Mouse (Mus musculus): ENCODE data around the gene Xndc1. TPM values are rescaled to one million over a fixed set of nuclear protein-coding genes. Genes with fewer than 3 reads are reported as not detected.

The Xndc1 gene
- polyA plus RNA-seq, 1 experiment from 2014 or later: 41.2 TPM

DNA sequence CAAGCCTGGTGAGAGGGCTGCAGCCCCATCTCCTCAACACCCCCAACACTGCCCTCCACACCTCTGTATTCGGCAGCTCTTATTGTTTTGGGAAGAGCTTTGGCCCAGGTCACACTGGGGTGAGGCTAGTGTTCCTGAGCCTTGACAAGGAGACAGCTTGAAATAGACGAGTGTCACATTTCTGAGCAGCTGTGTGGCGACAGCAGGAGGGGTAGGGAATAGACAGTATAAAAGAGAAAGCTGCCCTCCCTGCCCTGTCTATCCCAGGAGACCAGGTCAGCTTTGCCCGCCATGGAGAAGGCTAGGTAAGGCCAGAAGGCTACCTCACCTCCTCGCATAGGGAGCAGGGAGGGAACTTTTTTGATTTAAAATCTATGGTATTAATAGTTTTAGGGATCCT is 36.2 kb downstream of the Xndc1 start, which contains the start of gene Art1:
TSS of gene Art1 (plus strand) at position 257 of the 400 bp plus-strand sequence.
- H3K36me3 ChIP-seq (ENCODE audit: control insufficient read depth, insufficient read depth): no peaks in the 10 kb centered on the region

DNA sequence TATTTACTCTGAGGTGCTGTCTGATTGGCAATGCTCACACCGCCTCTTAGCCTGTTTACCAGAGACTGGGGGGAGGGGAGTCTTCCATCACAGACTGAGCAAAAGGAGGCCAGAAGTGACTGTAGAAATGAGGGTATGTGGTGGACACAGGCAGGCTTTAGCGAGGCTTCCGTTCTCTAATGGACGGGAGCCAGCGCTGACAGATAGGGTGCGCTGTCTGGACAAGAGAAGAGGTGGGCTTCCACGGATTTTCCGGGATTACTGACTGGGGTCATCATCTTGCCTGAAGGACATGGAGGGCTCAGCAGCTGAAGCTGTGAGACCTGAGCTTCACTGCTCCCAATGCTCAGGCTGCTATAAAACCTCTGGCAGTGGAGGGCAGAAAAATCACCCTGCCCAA is 36.9 kb downstream of the Xndc1 start:
- H3K9me3 ChIP-seq (ENCODE audit: control insufficient read depth, low read length): no peaks in the 10 kb centered on the region
- ATAC-seq: no peak
- 42% methylated on average over 8 of the region's 8 CpGs for WGBS

More for the DNA sequence above, 36.2 kb downstream of the Xndc1 start, which contains the start of gene Art1:
- Histone ChIP-seq H3K4me2 (ENCODE audit: low read length) (no peak within 1 kb of the TSS), H3K27ac (ENCODE audit: low read length) (no peak within 1 kb of the TSS), H3K9me3 (ENCODE audit: control insufficient read depth, low read length) (no peaks in the 10 kb centered on the region), H3K27me3 (replicated peaks; ENCODE audit: control insufficient read depth, insufficient read depth, low read length) (no peaks in the 10 kb centered on the region), H3K4me1 (replicated peaks; ENCODE audit: control insufficient read depth, insufficient read depth, low read length) (peaks cover 8% of the 10 kb centered on the region), H3K4me3 (replicated peaks; ENCODE audit: low read length) (no peak within 1 kb of the TSS), H3K9ac (replicated peaks; ENCODE audit: low read depth, low read length) (no peak within 1 kb of the TSS)
- WGBS: 43% methylated on average over 5 of the region's 5 CpGs
- ATAC-seq: no peak

DNA sequence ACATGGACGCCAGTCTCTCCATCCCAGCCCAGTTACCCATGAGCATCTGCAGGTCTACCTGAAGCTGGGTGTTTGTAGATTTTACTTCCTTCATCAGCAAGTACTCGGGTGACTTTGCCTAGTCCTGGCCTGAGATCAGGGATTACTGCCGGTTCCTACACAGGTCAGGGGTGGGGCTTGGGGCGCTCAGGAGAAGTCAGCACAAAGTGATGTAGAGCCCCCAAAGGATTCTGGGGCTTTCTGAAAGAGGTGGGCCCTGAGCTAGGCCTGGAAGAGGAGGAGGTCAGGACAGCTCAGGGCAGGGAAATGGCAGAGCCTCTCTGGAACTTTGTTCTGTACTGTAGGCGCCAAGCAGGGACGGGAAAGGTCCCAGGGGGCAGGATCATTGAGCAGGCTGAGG is 37.4 kb downstream of the Xndc1 start:
- Histone ChIP-seq H3K36me3 (ENCODE audit: control insufficient read depth, insufficient read depth) (no peaks in the 10 kb centered on the region), H3K4me1 (replicated peaks; ENCODE audit: control insufficient read depth, insufficient read depth, low read length) (peaks cover 11% of the 10 kb centered on the region), H3K27me3 (replicated peaks; ENCODE audit: control insufficient read depth, insufficient read depth, low read length) (no peaks in the 10 kb centered on the region), H3K27ac (ENCODE audit: low read length) (no peak overlapping the region), H3K9ac (replicated peaks; ENCODE audit: low read depth, low read length) (no peak overlapping the region), H3K4me2 (ENCODE audit: low read length) (no peak overlapping the region), H3K9me3 (ENCODE audit: control insufficient read depth, low read length) (no peaks in the 10 kb centered on the region), H3K4me3 (replicated peaks; ENCODE audit: low read length) (no peak overlapping the region)
- WGBS: 41% methylated on average over 6 of the region's 6 CpGs
- ATAC-seq: no peak

More for the DNA sequence above, 36.9 kb downstream of the Xndc1 start:
- Histone ChIP-seq H3K9ac (replicated peaks; ENCODE audit: low read depth, low read length) (no peak overlapping the region), H3K4me1 (replicated peaks; ENCODE audit: control insufficient read depth, insufficient read depth, low read length) (peaks cover 11% of the 10 kb centered on the region), H3K36me3 (ENCODE audit: control insufficient read depth, insufficient read depth) (no peaks in the 10 kb centered on the region), H3K4me3 (replicated peaks; ENCODE audit: low read length) (no peak overlapping the region), H3K27ac (ENCODE audit: low read length) (no peak overlapping the region), H3K27me3 (replicated peaks; ENCODE audit: control insufficient read depth, insufficient read depth, low read length) (no peaks in the 10 kb centered on the region), H3K4me2 (ENCODE audit: low read length) (no peak overlapping the region)

DNA sequence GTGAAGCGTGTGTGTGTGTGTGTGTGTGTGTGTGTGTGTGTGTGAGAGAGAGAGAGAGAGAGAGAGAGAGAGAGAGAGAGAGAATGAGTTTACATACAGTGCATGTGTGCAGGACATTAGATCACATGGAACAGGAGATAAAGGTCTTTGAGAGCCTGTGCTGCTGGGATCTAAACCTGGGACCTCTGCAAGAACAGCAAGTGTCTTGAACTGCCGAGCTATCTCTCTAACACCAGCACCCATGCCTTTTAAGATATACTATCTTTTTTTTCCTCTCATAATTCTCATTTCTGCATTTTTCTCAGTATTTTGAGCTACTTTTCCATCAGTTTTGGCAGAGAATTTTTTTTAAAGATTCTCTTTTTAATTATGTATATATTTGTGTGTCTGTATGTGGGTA is 38.2 kb downstream of the Xndc1 start:
- Histone ChIP-seq H3K36me3 (ENCODE audit: control insufficient read depth, insufficient read depth) (no peaks in the 10 kb centered on the region), H3K9ac (replicated peaks; ENCODE audit: low read depth, low read length) (no peak overlapping the region), H3K27me3 (replicated peaks; ENCODE audit: control insufficient read depth, insufficient read depth, low read length) (no peaks in the 10 kb centered on the region), H3K4me1 (replicated peaks; ENCODE audit: control insufficient read depth, insufficient read depth, low read length) (peaks cover 11% of the 10 kb centered on the region), H3K9me3 (ENCODE audit: control insufficient read depth, low read length) (no peaks in the 10 kb centered on the region), H3K4me2 (ENCODE audit: low read length) (no peak overlapping the region), H3K4me3 (replicated peaks; ENCODE audit: low read length) (no peak overlapping the region), H3K27ac (ENCODE audit: low read length) (no peak overlapping the region)
- WGBS: 83% methylated on average over 2 of the region's 2 CpGs
- no peak for ATAC-seq

DNA sequence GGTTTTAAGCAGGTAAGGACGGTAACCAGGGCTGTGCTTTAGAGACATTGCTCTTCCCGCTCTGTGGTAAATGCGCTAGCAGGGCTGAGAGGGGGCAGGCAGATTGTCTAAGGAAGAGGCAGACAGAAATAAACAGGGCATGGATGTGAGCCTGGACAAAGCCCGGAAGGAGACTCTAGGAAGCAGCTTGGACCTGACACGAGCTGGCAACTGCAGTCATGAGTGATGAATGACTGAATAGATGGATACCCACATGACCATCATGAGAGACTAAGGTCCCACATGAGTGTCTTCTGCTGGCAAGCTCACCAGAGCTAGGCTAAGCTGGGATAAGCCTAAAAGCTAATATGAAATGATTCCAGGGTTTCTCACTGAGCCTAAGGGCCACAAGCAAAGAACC is 38.8 kb downstream of the Xndc1 start:
- no peaks in the 10 kb centered on the region for H3K27me3 ChIP-seq (replicated peaks; ENCODE audit: control insufficient read depth, insufficient read depth, low read length)
- peaks cover 11% of the 10 kb centered on the region for H3K4me1 ChIP-seq (replicated peaks; ENCODE audit: control insufficient read depth, insufficient read depth, low read length)
- no peak overlapping the region for H3K9ac ChIP-seq (replicated peaks; ENCODE audit: low read depth, low read length)
- no peak for ATAC-seq
- H3K4me2 ChIP-seq (ENCODE audit: low read length): no peak overlapping the region
- no peaks in the 10 kb centered on the region for H3K9me3 ChIP-seq (ENCODE audit: control insufficient read depth, low read length)
- no peak overlapping the region for H3K27ac ChIP-seq (ENCODE audit: low read length)
- no peak overlapping the region for H3K4me3 ChIP-seq (replicated peaks; ENCODE audit: low read length)
- no peaks in the 10 kb centered on the region for H3K36me3 ChIP-seq (ENCODE audit: control insufficient read depth, insufficient read depth)
- WGBS: 74% methylated on average over 5 of the region's 5 CpGs

DNA sequence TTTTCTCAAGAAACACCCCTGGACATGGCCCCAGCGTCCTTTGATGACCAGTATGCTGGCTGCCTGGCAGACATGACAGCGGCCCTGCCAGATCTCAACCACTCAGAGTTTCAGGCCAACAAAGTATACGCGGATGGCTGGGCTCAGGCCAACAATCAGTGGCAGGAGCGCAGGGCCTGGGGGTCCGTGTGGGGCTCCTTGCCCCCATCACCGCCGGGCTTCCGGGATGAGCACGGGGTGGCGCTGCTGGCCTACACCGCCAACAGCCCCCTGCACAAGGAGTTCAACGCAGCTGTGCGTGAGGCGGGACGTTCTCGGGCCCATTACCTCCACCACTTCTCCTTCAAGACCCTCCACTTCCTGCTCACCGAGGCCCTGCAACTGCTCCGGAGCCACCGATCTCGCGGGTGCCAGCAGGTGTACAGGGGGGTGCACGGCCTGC is 41.4 kb downstream of the Xndc1 start:
- Histone ChIP-seq H3K27me3 (replicated peaks; ENCODE audit: control insufficient read depth, insufficient read depth, low read length) (no peaks in the 10 kb centered on the region), H3K27ac (ENCODE audit: low read length) (no peak overlapping the region), H3K36me3 (ENCODE audit: control insufficient read depth, insufficient read depth) (no peaks in the 10 kb centered on the region), H3K4me1 (replicated peaks; ENCODE audit: control insufficient read depth, insufficient read depth, low read length) (peaks cover 3% of the 10 kb centered on the region; the same call in 1 of the 2 replicates), H3K4me2 (ENCODE audit: low read length) (peak overlapping the region; percentile 42), H3K9me3 (ENCODE audit: control insufficient read depth, low read length) (no peaks in the 10 kb centered on the region), H3K9ac (replicated peaks; ENCODE audit: low read depth, low read length) (peak overlapping the region; percentile 7; the same call in 1 of the 2 replicates), H3K4me3 (replicated peaks; ENCODE audit: low read length) (peak overlapping the region; percentile 21; the same call in 1 of the 2 replicates)
- ATAC-seq: peak; percentile 33
- 17% methylated on average over 23 of the region's 23 CpGs for WGBS

DNA sequence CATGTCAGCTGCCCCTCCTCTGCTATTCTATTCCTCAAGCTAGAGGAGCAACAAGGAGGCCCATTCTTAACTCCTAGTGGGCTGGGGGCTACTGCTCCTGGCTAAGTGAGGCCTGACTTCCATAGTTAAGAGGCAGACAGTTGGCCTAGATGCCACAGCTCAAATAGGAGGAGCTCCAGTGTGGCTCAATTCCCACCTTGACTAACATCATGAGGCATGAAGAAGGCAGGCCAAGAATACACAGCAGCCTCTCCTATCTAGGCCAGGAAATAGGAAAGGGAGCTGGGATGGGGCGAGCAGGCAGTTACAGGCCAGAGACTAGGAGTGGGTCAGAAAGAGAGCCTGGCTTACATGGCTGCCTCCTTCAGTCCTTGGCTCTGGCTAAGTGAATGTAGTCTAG is 42.9 kb downstream of the Xndc1 start:
- no peak overlapping the region for H3K9ac ChIP-seq (replicated peaks; ENCODE audit: low read depth, low read length)
- 95% methylated on average over 1 of the region's 1 CpGs for WGBS
- H3K4me3 ChIP-seq (replicated peaks; ENCODE audit: low read length): no peak overlapping the region
- ATAC-seq: no peak
- H3K4me2 ChIP-seq (ENCODE audit: low read length): no peak overlapping the region
- H3K9me3 ChIP-seq (ENCODE audit: control insufficient read depth, low read length): no peaks in the 10 kb centered on the region
- no peaks in the 10 kb centered on the region for H3K36me3 ChIP-seq (ENCODE audit: control insufficient read depth, insufficient read depth)
- no peaks in the 10 kb centered on the region for H3K27me3 ChIP-seq (replicated peaks; ENCODE audit: control insufficient read depth, insufficient read depth, low read length)
- no peak overlapping the region for H3K27ac ChIP-seq (ENCODE audit: low read length)
- H3K4me1 ChIP-seq (replicated peaks; ENCODE audit: control insufficient read depth, insufficient read depth, low read length): peaks cover 3% of the 10 kb centered on the region; the same call in 1 of the 2 replicates

DNA sequence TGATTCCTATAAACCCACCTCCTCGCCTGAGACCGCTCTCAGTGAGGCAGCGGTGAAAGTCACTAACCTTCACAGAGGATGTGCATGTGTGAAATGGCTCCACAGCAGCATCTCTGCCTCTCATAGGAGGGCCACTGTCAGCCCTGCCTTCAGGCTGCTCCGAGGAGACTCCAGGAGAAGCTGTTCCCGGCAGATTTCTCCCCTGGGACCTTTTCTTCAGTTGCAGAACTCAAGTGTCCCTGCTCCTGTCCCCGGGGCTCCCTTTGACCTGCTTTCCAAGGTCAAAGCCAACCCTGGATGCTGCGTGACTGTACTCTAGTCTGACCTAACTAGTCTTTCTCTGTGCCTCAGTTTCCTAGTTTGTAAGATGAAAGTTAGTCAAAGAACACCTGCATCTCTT is 43.9 kb downstream of the Xndc1 start, which contains the start of gene Art5:
TSS of gene Art5 (minus strand) at position 319 of the 400 bp plus-strand sequence.
- no peaks in the 10 kb centered on the region for H3K9me3 ChIP-seq (ENCODE audit: control insufficient read depth, low read length)
- H3K4me2 ChIP-seq (ENCODE audit: low read length): no peak within 1 kb of the TSS
- WGBS: 83% methylated on average over 7 of the region's 7 CpGs
- no peak within 1 kb of the TSS for H3K27ac ChIP-seq (ENCODE audit: low read length)
- H3K27me3 ChIP-seq (replicated peaks; ENCODE audit: control insufficient read depth, insufficient read depth, low read length): no peaks in the 10 kb centered on the region
- no peaks in the 10 kb centered on the region for H3K36me3 ChIP-seq (ENCODE audit: control insufficient read depth, insufficient read depth)
- no peak within 1 kb of the TSS for H3K9ac ChIP-seq (replicated peaks; ENCODE audit: low read depth, low read length)
- ATAC-seq: no peak
- H3K4me3 ChIP-seq (replicated peaks; ENCODE audit: low read length): no peak within 1 kb of the TSS
- peaks cover 3% of the 10 kb centered on the region; the same call in 1 of the 2 replicates for H3K4me1 ChIP-seq (replicated peaks; ENCODE audit: control insufficient read depth, insufficient read depth, low read length)

DNA sequence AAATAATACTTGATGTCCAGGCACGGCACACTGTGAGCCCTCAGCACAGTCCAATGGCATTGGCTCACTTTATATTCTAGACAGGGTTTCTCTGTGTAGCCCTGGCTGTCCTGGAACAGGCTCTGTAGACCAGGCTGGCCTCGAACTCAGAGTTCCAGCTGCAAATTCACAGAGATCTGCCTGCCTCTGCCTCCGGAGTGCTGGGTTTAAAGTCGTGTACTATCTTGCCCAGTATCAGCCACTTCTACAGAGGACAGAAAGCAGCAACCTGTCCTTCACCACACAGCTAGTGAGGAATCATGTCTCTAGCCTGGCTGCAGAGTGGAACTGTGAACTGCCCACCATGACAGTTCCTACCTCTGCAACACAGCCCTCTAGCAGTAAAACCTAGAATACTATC is 44.4 kb downstream of the Xndc1 start:
- Histone ChIP-seq H3K27ac (ENCODE audit: low read length) (no peak overlapping the region), H3K4me2 (ENCODE audit: low read length) (no peak overlapping the region), H3K4me1 (replicated peaks; ENCODE audit: control insufficient read depth, insufficient read depth, low read length) (peaks cover 3% of the 10 kb centered on the region; the same call in 1 of the 2 replicates), H3K9ac (replicated peaks; ENCODE audit: low read depth, low read length) (no peak overlapping the region), H3K27me3 (replicated peaks; ENCODE audit: control insufficient read depth, insufficient read depth, low read length) (no peaks in the 10 kb centered on the region), H3K9me3 (ENCODE audit: control insufficient read depth, low read length) (no peaks in the 10 kb centered on the region), H3K36me3 (ENCODE audit: control insufficient read depth, insufficient read depth) (no peaks in the 10 kb centered on the region), H3K4me3 (replicated peaks; ENCODE audit: low read length) (no peak overlapping the region)
- 89% methylated on average over 4 of the region's 4 CpGs for WGBS
- no peak for ATAC-seq

Data from forebrain, embryonic 16.5 days (tissue).